Mouse (Mus musculus) heart, embryonic 16.5 days (tissue): ENCODE data around the gene Lrrc73. TPM values are rescaled to one million over a fixed set of nuclear protein-coding genes. Genes with fewer than 3 reads are reported as not detected.

Experiments used
- ATAC-seq: fragments of 200-750 bp; cut with Nextera tagmentation; replicated peaks from 2 replicates; pipeline ENCODE4 v1.8.0; 2017; ENCODE audit warnings: moderate number of reproducible peaks; ENCODE audit not compliant: insufficient read depth, low FRiP score; ENCODE audit errors: extremely low read depth
- H3K27ac ChIP-seq: fragments of 300-500 bp; sonication (generic); 2 replicates; pipeline ENCODE4 v1.5.1; 2014; ENCODE audit warnings: mild to moderate bottlenecking, low read length, control low read depth, moderate library complexity
- H3K27me3 ChIP-seq: fragments of 300-500 bp; sonication (generic); 2 replicates; pipeline ENCODE4 v1.6.1; 2014; ENCODE audit warnings: low read length, mixed read lengths; ENCODE audit not compliant: control insufficient read depth, insufficient read depth
- H3K36me3 ChIP-seq: fragments of 300-500 bp; sonication (generic); 2 replicates; pipeline ENCODE4 v1.6.1; 2014; ENCODE audit not compliant: control insufficient read depth, insufficient read depth
- H3K4me1 ChIP-seq: fragments of 300-500 bp; sonication (generic); 2 replicates; pipeline ENCODE4 v1.6.1; 2014; ENCODE audit warnings: low read length, mixed read lengths; ENCODE audit not compliant: control insufficient read depth, insufficient read depth
- H3K4me2 ChIP-seq: fragments of 300-500 bp; sonication (generic); 2 replicates; pipeline ENCODE4 v1.6.1; 2014; ENCODE audit warnings: low read depth, mild to moderate bottlenecking, control low read depth, low read length
- H3K4me3 ChIP-seq: fragments of 300-500 bp; sonication (generic); 2 replicates; pipeline ENCODE4 v1.5.1; 2014; ENCODE audit warnings: mild to moderate bottlenecking, control low read depth, low read length
- H3K9ac ChIP-seq: fragments of 300-500 bp; sonication (generic); 2 replicates; pipeline ENCODE4 v1.6.1; 2014; ENCODE audit warnings: low read length, control low read depth
- H3K9me3 ChIP-seq: fragments of 300-500 bp; sonication (generic); replicated peaks from 2 replicates; pipeline ENCODE4 v1.6.1; 2016; ENCODE audit warnings: low read length; ENCODE audit not compliant: control insufficient read depth
- whole genome bisulfite sequencing: fragments of 180-500 bp; shearing (Covaris S2); extraction: QIAGEN DNeasy Blood & Tissue Kit; methylation state at CpG from one replicate; pipeline ENCODE4 v1.1.7; 2014; 5-methylcytosine and 5-hydroxymethylcytosine counted together
- microRNA counts: library from miRNA; unstranded; fragments of <30 nt; microRNA quantifications from one replicate; lab custom pipeline; 2016
- microRNA-seq: library from miRNA; unstranded; fragments of <30 nt; microRNA quantifications from one replicate; pipeline ENCODE4, GENCODE M21; 2017
- polyA plus RNA-seq: library from polyadenylated mRNA; unstranded; fragments of >200 nt; fragmentation: Nextera tagmentation; extraction: Ambion mirVana; gene quantifications from 2 replicates; pipeline ENCODE4 v1.2.1, GENCODE M21; 2015

Lrrc73 gene
- polyA plus RNA-seq, 1 experiment from 2014 or later, result 0.68 TPM

- H3K36me3 ChIP-seq, result no peaks in the 10 kb centered on the region
- H3K4me1 ChIP-seq, result peaks cover 15% of the 10 kb centered on the region; the same call in 1 of the 2 replicates
- no peak for ATAC-seq
- H3K27ac ChIP-seq, result no peak within 1 kb of the TSS
- peak within 1 kb of the TSS; percentile 75 for H3K9ac ChIP-seq
- peak within 1 kb of the TSS; percentile 71 for H3K4me3 ChIP-seq
- H3K4me2 ChIP-seq, result peak within 1 kb of the TSS; percentile 100
- peaks cover 42% of the 10 kb centered on the region for H3K27me3 ChIP-seq
- WGBS, result under 1% methylated on average over 74 of the region's 86 CpGs
- no peaks in the 10 kb centered on the region for H3K9me3 ChIP-seq
Observed at GRCm38 (mm10) chr17:46297364-46298219, 44.3 kb downstream of the Lrrc73 start, which contains the start of gene Dlk2. Gene Dlk2 (plus strand): TSS chr17:46297421.

- Histone ChIP-seq H3K4me2 (peak overlapping the region; percentile 100), H3K9ac (peak overlapping the region; percentile 75), H3K36me3 (no peaks in the 10 kb centered on the region), H3K9me3 (no peaks in the 10 kb centered on the region), H3K27me3 (peaks cover 37% of the 10 kb centered on the region), H3K27ac (no peak overlapping the region), H3K4me3 (peak overlapping the region; percentile 71), H3K4me1 (peaks cover 15% of the 10 kb centered on the region; the same call in 1 of the 2 replicates)
- under 1% methylated on average over 48 of the region's 48 CpGs for WGBS
- peak; percentile 70 for ATAC-seq
Observed at GRCm38 (mm10) chr17:46298220-46298913, 45.0 kb downstream of the Lrrc73 start.

- peaks cover 15% of the 10 kb centered on the region for H3K4me1 ChIP-seq
- no peaks in the 10 kb centered on the region for H3K36me3 ChIP-seq
- WGBS, result 70% methylated on average over 12 of the region's 12 CpGs
- no peak overlapping the region for H3K27ac ChIP-seq
- H3K4me2 ChIP-seq, result no peak overlapping the region
- H3K4me3 ChIP-seq, result no peak overlapping the region
- H3K9me3 ChIP-seq, result no peaks in the 10 kb centered on the region
- no peak for ATAC-seq
- peaks cover 12% of the 10 kb centered on the region; the same call in 1 of the 2 replicates for H3K27me3 ChIP-seq
- no peak overlapping the region for H3K9ac ChIP-seq
Observed at GRCm38 (mm10) chr17:46301892-46302291, 48.6 kb downstream of the Lrrc73 start.

- no peak overlapping the region for H3K27ac ChIP-seq
- no peak overlapping the region for H3K4me3 ChIP-seq
- H3K36me3 ChIP-seq, result no peaks in the 10 kb centered on the region
- 90% methylated on average over 9 of the region's 9 CpGs for WGBS
- H3K4me2 ChIP-seq, result no peak overlapping the region
- no peaks in the 10 kb centered on the region for H3K9me3 ChIP-seq
- no peak for ATAC-seq
- H3K4me1 ChIP-seq, result no peaks in the 10 kb centered on the region; the same call in 1 of the 2 replicates
- H3K9ac ChIP-seq, result no peak overlapping the region
- no peaks in the 10 kb centered on the region for H3K27me3 ChIP-seq
Observed at GRCm38 (mm10) chr17:46304184-46304583, 50.9 kb downstream of the Lrrc73 start.

MicroRNAs encoded within 50 kb of the gene (microRNA counts, 519-probe panel; counts per million panel counts)
- microRNA mmu-miR-693-3p (lab: Ali Mortazavi, UCI) (not detected), microRNA mmu-miR-693-5p (lab: Ali Mortazavi, UCI) (not detected)

Small RNA genes lying within 50 kb of the gene (microRNA-seq; reads per million reads assigned to microRNA genes)
- not detected for gene Mir693

Other genes starting within 250 kb of the Lrrc73 start
- 6.4 TPM in 2 replicates for gene Vegfa, start 221.2 kb upstream of the Lrrc73 start, polyA plus RNA-seq
- gene Mrps18a, start 142.5 kb upstream of the Lrrc73 start, polyA plus RNA-seq, result 129 and 137 TPM in 2 replicates
- gene Rsph9, start 109.3 kb upstream of the Lrrc73 start, polyA plus RNA-seq, result 6.9 and 8.0 TPM in 2 replicates
- gene Mad2l1bp, start 100.0 kb upstream of the Lrrc73 start, polyA plus RNA-seq, result 32.7 and 39.4 TPM in 2 replicates
- 36.9 and 42.6 TPM in 2 replicates for gene Gtpbp2, start 92.5 kb upstream of the Lrrc73 start, polyA plus RNA-seq
- gene Polh, start 50.9 kb upstream of the Lrrc73 start, polyA plus RNA-seq, result 11.7 and 13.4 TPM in 2 replicates
- gene Xpo5, start 50.7 kb upstream of the Lrrc73 start, polyA plus RNA-seq, result 20.5 and 20.6 TPM in 2 replicates
- 46.3 and 47.8 TPM in 2 replicates for gene Polr1c, start 5.5 kb upstream of the Lrrc73 start, polyA plus RNA-seq
- gene Yipf3, start 5.5 kb upstream of the Lrrc73 start, polyA plus RNA-seq, result 78.4 and 89.3 TPM in 2 replicates
- 42.5 and 45.3 TPM in 2 replicates for gene Tjap1, start 29.5 kb downstream of the Lrrc73 start, polyA plus RNA-seq
- 1.3 and 1.4 TPM in 2 replicates for gene Dlk2, start 43.9 kb downstream of the Lrrc73 start, polyA plus RNA-seq
- gene Abcc10, start 74.8 kb downstream of the Lrrc73 start, polyA plus RNA-seq, result 4.9 and 5.3 TPM in 2 replicates
- gene Zfp318, start 130.2 kb downstream of the Lrrc73 start, polyA plus RNA-seq, result 3.1 and 5.4 TPM in 2 replicates
- 20.2 and 37.5 TPM in 2 replicates for gene Crip3, start 175.4 kb downstream of the Lrrc73 start, polyA plus RNA-seq
- gene Slc22a7, start 184.9 kb downstream of the Lrrc73 start, polyA plus RNA-seq, result 0.55 and 1.2 TPM in 2 replicates
- gene Ttbk1, start 234.1 kb downstream of the Lrrc73 start, polyA plus RNA-seq, result 0.07 and 0.14 TPM in 2 replicates
- gene Dnph1, start 243.2 kb downstream of the Lrrc73 start, polyA plus RNA-seq, result 28.0 and 29.6 TPM in 2 replicates